Mouse (Mus musculus) spleen, postnatal 14 days (tissue): ENCODE data around the gene Rnaseh2c.

Experiments used
- DNase-seq, 2 experiments: peaks; one replicate each; pipeline ENCODE4 v3.0.0; 2021 to 2022; ENCODE audit warnings: low spot score in 2 of 2

Gene Rnaseh2c

DNA sequence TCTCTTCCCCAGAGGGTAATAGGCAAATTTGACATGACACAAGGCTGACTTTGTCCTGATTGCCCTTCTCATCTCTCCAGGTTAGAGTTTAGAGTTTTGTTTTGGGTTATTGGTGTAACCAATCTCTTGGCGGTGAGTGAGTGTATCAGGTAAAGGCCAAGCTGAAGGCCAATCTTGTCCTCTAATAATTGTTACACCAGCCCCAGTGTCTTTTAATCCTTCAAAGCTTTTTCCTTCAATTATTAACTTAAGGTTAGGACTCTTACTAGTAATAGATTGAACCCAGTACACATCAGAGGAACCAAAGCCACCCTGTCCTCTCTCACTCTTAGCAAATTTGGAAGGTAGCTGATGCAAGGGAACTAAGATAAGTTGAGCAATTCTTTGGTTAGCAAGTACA lies 26.3 kb upstream of the Rnaseh2c start:
- DNase-seq, result no peak

- no peak for DNase-seq
Observed at GRCm38 (mm10) chr19:5579971-5580370, 21.7 kb upstream of the Rnaseh2c start.

- DNase-seq, result no peak
Observed at GRCm38 (mm10) chr19:5580776-5581175, 20.9 kb upstream of the Rnaseh2c start.

DNA sequence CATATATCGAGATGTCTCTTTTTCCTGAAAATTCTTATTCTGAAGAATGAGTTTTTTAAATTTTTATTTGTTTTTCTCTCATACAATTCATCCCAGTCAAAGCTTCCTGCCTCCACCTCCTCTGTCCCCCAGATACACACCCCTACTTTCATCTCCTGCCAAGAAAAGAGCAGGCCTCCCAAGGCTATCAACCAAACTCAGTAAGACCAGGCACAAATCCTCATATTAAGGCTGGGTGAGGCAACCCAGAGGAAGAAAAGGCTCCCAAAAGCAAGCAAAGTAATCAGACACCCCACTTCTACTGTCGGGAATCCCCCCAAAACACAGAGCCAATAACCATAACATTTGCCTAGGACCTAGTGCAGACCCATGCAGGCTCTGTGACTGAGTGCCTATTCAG lies 19.7 kb upstream of the Rnaseh2c start:
- DNase-seq, result no peak

GRCm38 (mm10) chr19:5589159-5589558 lies 12.5 kb upstream of the Rnaseh2c start:
- no peak for DNase-seq

DNA sequence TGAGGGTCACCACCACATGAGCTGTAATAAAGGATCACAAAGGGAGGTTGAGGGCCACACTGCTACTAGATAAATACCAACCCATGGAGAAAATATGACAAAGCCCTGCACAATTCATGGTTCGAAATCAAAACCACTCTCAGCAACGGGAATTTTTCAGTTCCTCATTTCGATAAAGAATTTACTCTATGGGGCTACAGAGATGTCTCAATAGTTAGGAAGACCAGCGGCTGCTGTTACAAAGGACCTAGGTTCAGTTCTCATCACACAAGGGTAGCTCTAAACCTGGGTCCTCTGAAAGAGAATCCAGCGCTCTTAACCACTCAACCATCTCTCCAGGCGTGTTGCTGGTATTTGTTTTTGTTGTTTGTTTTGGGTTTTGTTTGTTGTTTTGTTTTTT lies 9.8 kb upstream of the Rnaseh2c start:
- no peak for DNase-seq

GRCm38 (mm10) chr19:5599224-5599623 lies 2.4 kb upstream of the Rnaseh2c start:
- DNase-seq, result no peak

- no peak for DNase-seq
Observed at GRCm38 (mm10) chr19:5603664-5604063, 2.0 kb downstream of the Rnaseh2c start.

DNA sequence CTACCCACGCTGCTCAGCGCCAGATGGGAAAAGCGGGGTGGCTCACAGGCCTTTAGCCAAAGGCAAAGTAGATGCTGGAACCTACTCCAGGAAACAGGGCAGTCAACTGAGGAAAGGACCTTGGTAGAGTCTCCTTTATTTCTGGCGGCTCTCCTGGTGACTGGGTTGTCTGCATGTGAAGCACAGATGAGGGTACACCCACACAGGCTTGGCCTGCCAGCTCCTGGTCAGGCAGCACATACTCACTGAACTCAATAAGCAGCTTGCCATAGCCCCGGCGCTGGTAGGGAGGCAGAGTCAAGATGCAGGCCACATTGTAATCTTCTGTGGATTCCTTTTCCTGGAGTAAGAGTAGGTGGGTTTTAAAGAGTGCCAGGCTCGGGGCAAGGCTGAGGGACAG lies 3.5 kb downstream of the Rnaseh2c start:
- DNase-seq, result no peak

DNA sequence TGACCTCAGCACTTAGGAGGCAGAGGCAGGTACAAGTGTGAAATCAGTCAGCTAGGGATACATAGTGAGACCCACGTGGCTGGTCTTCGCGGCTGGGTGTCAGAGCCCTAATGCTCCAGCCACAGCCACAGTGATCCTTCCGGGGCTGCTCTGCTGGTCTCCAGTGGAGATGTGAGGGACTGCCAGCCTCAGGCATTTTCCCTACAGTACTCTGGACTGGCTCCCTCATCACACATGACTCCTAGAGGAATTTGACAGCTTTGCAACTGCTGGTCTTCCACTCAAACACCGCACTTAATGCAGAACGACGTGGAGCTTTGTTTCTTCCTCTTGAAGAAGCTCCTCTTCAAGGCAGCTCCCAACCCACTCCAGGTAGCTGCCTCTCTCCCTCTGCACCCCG lies 4.5 kb downstream of the Rnaseh2c start:
- DNase-seq, result no peak

DNA sequence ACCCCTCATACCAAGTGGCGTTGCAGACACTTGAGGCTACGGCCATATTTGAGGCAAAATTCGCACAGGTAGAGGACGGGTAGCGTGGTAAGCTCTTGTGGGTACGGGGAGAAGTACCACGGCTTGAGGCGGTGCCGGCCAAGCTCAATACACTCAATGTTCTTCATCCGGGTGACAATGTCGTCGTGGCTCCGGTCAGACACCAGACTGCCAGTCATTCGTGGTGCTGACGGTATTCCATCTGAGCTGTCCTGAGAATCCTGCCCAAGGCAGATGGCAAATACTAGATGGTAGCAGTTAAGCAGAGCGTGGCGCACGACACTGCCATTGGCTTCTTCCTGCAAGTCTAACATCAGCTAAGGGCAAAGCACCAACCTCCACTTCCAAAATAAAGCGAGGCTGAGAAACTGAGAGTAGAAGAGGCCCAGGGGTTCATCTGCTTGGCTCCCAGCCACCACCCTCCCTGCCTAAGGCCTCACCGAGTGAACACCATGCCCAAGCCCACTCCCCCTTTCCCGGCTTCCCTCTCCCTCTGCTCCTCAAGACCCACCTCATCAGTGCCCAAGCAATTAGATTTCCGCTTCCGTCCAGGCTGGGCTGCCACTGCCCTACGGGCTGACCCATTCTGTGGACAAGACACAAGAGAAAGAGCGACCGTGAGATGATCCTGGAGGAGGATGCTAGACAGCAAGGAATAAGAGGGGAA lies 6.2 kb downstream of the Rnaseh2c start:
- no peak for DNase-seq

DNA sequence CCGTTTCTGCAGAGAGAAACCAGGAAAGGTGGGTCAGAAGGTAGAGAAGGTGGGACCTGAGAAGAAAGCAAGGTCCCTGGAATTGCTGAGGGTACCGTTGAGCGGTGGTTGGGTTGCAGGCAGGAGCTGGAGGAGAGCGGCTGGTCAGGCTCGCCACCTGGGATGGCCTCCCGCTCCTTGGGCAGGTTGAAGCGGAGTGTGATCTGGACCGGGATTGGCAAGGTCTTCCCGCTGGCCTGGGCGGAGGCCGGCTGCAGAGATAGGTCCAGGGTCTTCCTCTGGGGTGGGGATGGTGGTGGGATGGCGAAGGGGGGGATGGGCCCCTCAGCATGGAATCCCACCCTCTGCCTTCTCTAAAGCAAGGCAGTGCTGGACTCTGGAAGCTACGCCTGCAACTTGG lies 7.0 kb downstream of the Rnaseh2c start:
- DNase-seq, result no peak

DNA sequence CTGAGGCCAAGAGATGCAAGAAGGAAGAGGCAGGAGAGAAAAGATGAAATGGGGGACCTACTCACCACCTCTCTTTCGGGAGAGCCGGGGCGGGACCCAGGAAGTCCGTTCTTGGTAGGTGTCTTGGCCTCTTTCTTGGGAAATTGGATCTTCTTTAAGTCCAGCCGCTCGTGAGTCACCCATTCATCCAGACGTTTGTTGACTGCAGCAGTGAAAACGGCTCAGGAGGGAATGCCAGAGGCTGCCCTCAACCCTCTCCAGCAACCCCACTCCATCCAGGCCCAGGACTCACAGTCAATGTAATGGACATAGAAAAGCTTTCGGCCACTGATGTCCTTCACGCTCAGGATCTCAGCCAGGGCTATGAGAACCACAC lies 7.5 kb downstream of the Rnaseh2c start:
- DNase-seq, result no peak

GRCm38 (mm10) chr19:5609547-5610404 lies 8.1 kb downstream of the Rnaseh2c start, which contains the start of gene Kat5:
TSS of gene Kat5 (minus strand) at chr19:5610237.
- peak; percentile 77 to 85 for DNase-seq

- peak in 1 of 2 experiments; percentile 18 for DNase-seq
Observed at GRCm38 (mm10) chr19:5611973-5612372, 10.3 kb downstream of the Rnaseh2c start.

GRCm38 (mm10) chr19:5612762-5613411 lies 11.2 kb downstream of the Rnaseh2c start:
- DNase-seq, result no peak

GRCm38 (mm10) chr19:5614953-5615352 lies 13.3 kb downstream of the Rnaseh2c start:
- no peak for DNase-seq

GRCm38 (mm10) chr19:5620007-5620406 lies 18.3 kb downstream of the Rnaseh2c start:
- DNase-seq, result no peak

- DNase-seq, result no peak
Observed at GRCm38 (mm10) chr19:5621884-5622283, 20.2 kb downstream of the Rnaseh2c start.

GRCm38 (mm10) chr19:5625311-5625710 lies 23.6 kb downstream of the Rnaseh2c start:
- DNase-seq, result no peak

DNA sequence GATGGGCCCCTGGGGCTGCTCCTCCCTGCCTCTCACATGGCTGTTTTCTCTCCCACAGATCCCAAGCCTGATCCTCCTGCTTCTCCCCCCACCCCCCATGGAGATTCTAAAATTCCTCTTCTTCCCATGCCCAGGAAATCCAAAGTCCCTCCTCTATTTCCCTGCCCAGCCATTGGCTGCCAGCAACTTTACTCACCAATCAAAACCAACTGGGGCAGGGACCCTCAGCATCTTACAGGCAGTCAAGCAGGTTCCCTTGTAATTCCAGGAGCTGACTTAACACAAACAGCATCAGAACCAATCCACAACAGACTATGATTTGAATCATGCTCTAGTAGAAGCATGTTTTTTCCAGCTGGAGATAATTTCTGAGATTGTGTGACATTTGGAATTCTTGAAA lies 28.2 kb downstream of the Rnaseh2c start:
- DNase-seq, result no peak

- DNase-seq, result no peak
Observed at GRCm38 (mm10) chr19:5632120-5632519, 30.4 kb downstream of the Rnaseh2c start.
